Mouse (Mus musculus) embryonic fibroblast, embryonic 13.5 days (primary cell): ENCODE results near the gene A730015C16Rik.

ENCODE experiments used
- CTCF ChIP-seq: IDR thresholded peaks from 2 replicates; pipeline ENCODE4 v1.5.1; 2011; ENCODE audit warnings: mild to moderate bottlenecking, control low read depth, low read length, moderate library complexity, borderline replicate concordance; ENCODE audit not compliant: insufficient read depth
- POLR2A ChIP-seq: IDR thresholded peaks from 2 replicates; pipeline ENCODE4 v1.6.1; 2011; ENCODE audit warnings: low read depth, mild to moderate bottlenecking, control low read depth, low read length, moderate library complexity

GRCm38 (mm10) chr4:108811142-108811541 lies 37.3 kb downstream of the A730015C16Rik start:
- no peak for TF ChIP-seq CTCF
- no peak for TF ChIP-seq POLR2A
